Mouse (Mus musculus): ENCODE data around the gene Zbtb24.

DNA sequence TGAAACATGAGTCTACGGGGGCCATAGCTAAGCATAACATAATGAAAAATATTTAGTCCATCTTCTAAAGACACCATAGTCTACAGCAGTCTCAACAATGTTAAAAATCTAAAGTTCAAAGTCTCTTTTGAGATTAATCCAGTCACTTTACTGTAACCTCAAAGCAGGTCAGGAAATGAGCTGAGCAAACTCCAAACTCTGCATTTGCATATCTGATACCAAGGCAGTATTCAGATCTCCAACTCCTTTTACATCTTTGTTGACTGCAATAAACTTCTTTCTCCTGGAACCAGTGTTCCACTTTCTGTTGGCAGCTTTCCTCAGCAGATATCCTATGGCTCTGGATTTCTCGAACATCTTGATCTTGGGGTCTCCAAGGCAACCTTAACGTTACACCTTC, 20.5 kb downstream of the Zbtb24 start:
- TF ChIP-seq CTCF (IDR thresholded peaks at IDR 0.05; ENCODE audit: low read depth) (no peak), EP300 (IDR thresholded peaks at IDR 0.05; ENCODE audit: low read depth) (no peak)

All from heart, postnatal 0 days (tissue).